Mouse (Mus musculus) C2C12 (cell line): ENCODE measurements around the gene Atxn1.

Experiments used
- CTCF ChIP-seq: IDR thresholded peaks from one replicate; pipeline ENCODE4 v1.5.1; 2011; ENCODE audit not compliant: control insufficient read depth, insufficient read depth, insufficient read length
- MAX ChIP-seq: IDR thresholded peaks from one replicate; pipeline ENCODE4 v1.6.1; 2011; ENCODE audit warnings: mild to moderate bottlenecking, control low read depth
- MYOG ChIP-seq: IDR thresholded peaks from one replicate; pipeline ENCODE4 v1.6.1; 2011; ENCODE audit not compliant: control insufficient read depth, insufficient read length; ENCODE audit errors: extremely low read depth
- USF1 ChIP-seq: IDR thresholded peaks from one replicate; pipeline ENCODE4 v1.6.1; 2011; ENCODE audit warnings: low read depth, mild to moderate bottlenecking, control low read depth, moderate library complexity

GRCm38 (mm10) chr13:46008831-46009666 lies 44.2 kb upstream of the Atxn1 start:
- TF ChIP-seq CTCF: no peak
- no peak for TF ChIP-seq MAX
- no peak for TF ChIP-seq USF1
- TF ChIP-seq MYOG: no peak
